Mouse (Mus musculus) cerebellum, adult (tissue): ENCODE measurements around the gene Dck.
A peak's percentile ranks its signal among the peaks of the same experiment; 100 is the strongest.

ENCODE experiments used
- ATAC-seq: cut with Nextera tagmentation; 2 replicates; pipeline ENCODE4 v1.9.2; 2017; ENCODE audit warnings: mild to moderate bottlenecking, moderate library complexity, mixed read lengths; ENCODE audit not compliant: insufficient number of reproducible peaks, low FRiP score, low TSS enrichment

Gene Dck

GRCm38 (mm10) chr5:88790675-88791074 lies 25.9 kb downstream of the Dck start:
- ATAC-seq, result no peak

GRCm38 (mm10) chr5:88791256-88792245 lies 26.8 kb downstream of the Dck start:
- peak; percentile 45; the same call in 1 of the 2 replicates for ATAC-seq

GRCm38 (mm10) chr5:88793676-88794075 lies 28.9 kb downstream of the Dck start:
- peak; percentile 56; the same call in 1 of the 2 replicates for ATAC-seq

GRCm38 (mm10) chr5:88795910-88796584 lies 31.3 kb downstream of the Dck start:
- ATAC-seq, result no peak

GRCm38 (mm10) chr5:88796588-88796987 lies 31.8 kb downstream of the Dck start:
- peak; percentile 47; the same call in 1 of the 2 replicates for ATAC-seq

GRCm38 (mm10) chr5:88797121-88797520 lies 32.3 kb downstream of the Dck start:
- ATAC-seq, result no peak

- ATAC-seq, result no peak
Observed at GRCm38 (mm10) chr5:88805616-88806015, 40.8 kb downstream of the Dck start.

- peak; percentile 67 for ATAC-seq
Observed at GRCm38 (mm10) chr5:88806278-88806677, 41.5 kb downstream of the Dck start.

- no peak for ATAC-seq
Observed at GRCm38 (mm10) chr5:88807342-88807741, 42.5 kb downstream of the Dck start.

GRCm38 (mm10) chr5:88813188-88813587 lies 48.4 kb downstream of the Dck start:
- ATAC-seq, result peak; percentile 45; the same call in 1 of the 2 replicates

GRCm38 (mm10) chr5:88814552-88814951 lies 49.8 kb downstream of the Dck start:
- peak; percentile 95 for ATAC-seq

GRCm38 (mm10) chr5:88821542-88821941 lies 56.7 kb downstream of the Dck start:
- no peak for ATAC-seq

- peak; percentile 66; the same call in 1 of the 2 replicates for ATAC-seq
Observed at GRCm38 (mm10) chr5:88824838-88825237, 60.0 kb downstream of the Dck start.

- no peak for ATAC-seq
Observed at GRCm38 (mm10) chr5:88829835-88830571, 65.2 kb downstream of the Dck start.

- no peak for ATAC-seq
Observed at GRCm38 (mm10) chr5:88830880-88831279, 66.1 kb downstream of the Dck start.

GRCm38 (mm10) chr5:88831935-88832334 lies 67.1 kb downstream of the Dck start:
- ATAC-seq, result no peak
